Mouse (Mus musculus) CD4-positive, CD25-positive, alpha-beta regulatory T cell, adult 9 weeks (primary cell): ENCODE measurements around the gene Cntf. TPM values are rescaled to one million over a fixed set of nuclear protein-coding genes. Genes with fewer than 3 reads are reported as not detected.

Experiments used
- polyA plus RNA-seq: library from polyadenylated mRNA; unstranded; fragments of 100-300 nt; shearing (Covaris generic); gene quantifications from one replicate; pipeline ENCODE4 v1.2.1, GENCODE M21; 2017

Cntf gene
- 1.3 TPM for polyA plus RNA-seq

GRCm38 (mm10) chr19:12765308-12765707 is at the start of gene Cntf:
Gene Cntf (minus strand): TSS chr19:12765632.

DNA sequence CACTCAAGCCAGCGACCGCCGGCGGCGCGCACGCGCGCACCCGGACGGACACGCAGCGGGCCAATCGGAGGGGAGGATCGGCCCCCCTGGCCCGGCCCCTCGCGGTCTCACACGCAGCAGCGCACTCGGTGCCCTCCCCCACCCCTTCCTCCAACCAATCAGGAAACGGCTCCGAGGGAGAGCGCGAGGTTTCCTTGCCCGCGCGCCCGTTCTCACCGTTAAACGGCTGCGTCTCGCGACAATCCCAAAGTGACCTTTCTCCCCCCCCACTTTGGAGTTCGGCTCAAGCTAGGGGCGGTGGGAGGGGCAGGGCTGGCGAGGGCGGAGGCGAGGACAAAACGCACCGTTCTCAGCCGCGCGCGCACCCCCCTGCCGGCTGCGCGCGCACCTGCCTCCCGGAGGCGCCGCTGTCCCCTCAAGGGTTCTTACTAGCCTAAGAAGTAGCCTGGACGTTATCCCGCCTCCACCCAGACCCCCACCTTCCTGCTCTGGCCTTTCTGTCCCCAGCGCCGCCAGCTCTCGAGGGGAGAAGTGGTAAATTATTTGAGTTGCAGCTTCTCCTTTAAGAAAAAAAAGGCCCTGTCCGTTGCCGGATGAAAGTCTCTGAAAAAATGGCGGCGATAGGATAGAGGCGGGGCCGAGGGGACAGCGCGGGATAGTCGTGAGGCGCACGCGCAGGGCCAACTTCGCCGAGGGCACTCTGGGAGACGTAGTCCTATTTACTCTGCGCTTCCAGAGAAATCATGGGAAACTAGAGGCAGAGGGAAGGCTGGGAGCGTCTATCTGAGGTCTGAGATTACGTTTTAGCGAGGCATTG is 30.3 kb upstream of the Cntf start, which contains the start of the genes Zfp91 and Lpxn:
TSS of gene Zfp91 (minus strand) at position 616 of the 817 bp plus-strand sequence.
TSS of gene Lpxn (plus strand) at position 683 of the 817 bp plus-strand sequence.

Other genes with a start within 250 kb of the Cntf start
- gene Fam111a, start 219.9 kb downstream of the Cntf start, polyA plus RNA-seq, result 47.0 TPM
- gene Gm4952, start 165.7 kb downstream of the Cntf start, polyA plus RNA-seq, result not detected
- not detected for gene Glyat, start 132.3 kb downstream of the Cntf start, polyA plus RNA-seq
- not detected for gene Olfr1442, start 95.2 kb downstream of the Cntf start, polyA plus RNA-seq
- not detected for gene Olfr1443, start 87.5 kb downstream of the Cntf start, polyA plus RNA-seq
- gene Keg1, start 69.8 kb downstream of the Cntf start, polyA plus RNA-seq, result not detected
- gene Zfp91, start 30.5 kb upstream of the Cntf start, polyA plus RNA-seq, result 11.1 TPM
- 221 TPM for gene Lpxn, start 30.6 kb upstream of the Cntf start, polyA plus RNA-seq
- not detected for gene Gm5244, start 81.0 kb upstream of the Cntf start, polyA plus RNA-seq
- 0.73 TPM for gene Olfr1444, start 91.7 kb upstream of the Cntf start, polyA plus RNA-seq
- gene Olfr1445, start 118.2 kb upstream of the Cntf start, polyA plus RNA-seq, result not detected
- not detected for gene Olfr1446, start 127.9 kb upstream of the Cntf start, polyA plus RNA-seq
- gene Olfr1447, start 138.1 kb upstream of the Cntf start, polyA plus RNA-seq, result not detected
- gene Olfr1448, start 158.8 kb upstream of the Cntf start, polyA plus RNA-seq, result 0.19 TPM
- gene Olfr1449, start 165.2 kb upstream of the Cntf start, polyA plus RNA-seq, result not detected
- gene Olfr1450, start 184.6 kb upstream of the Cntf start, polyA plus RNA-seq, result not detected
- not detected for gene Olfr1451, start 229.4 kb upstream of the Cntf start, polyA plus RNA-seq